Mouse (Mus musculus) layer of hippocampus, adult 9-11 months (tissue): ENCODE measurements at regions not wholly inside any gene's neighbourhood (a gene's known extent, or its start where the extent isn't known, plus 50 kb on each side); places are given as distances from the start of the nearest gene placed in this dataset.

Experiments
- DNase-seq: peaks from one replicate; pipeline ENCODE4 v3.0.0; 2022

DNA sequence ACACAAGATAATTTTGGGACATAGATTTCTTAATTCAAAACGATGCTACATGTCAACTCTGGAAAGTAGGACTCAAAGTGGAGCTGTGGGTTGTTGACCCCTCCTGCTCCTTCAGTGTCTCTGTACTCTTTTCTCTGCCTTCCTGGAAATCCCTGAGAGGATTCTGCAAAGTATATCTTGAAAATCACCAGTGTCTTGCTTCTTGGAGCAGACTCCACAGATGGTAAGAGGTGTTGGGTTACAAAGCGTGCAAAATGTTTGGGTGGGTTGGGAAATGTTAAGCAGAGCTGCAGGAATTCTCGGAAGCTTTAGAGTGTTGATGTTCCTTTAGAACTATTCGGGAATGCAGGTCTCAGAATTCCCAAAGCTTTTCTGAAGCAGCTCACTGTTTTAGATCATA is 61.5 kb upstream of the Abcb5 start:
- DNase-seq = no peak

DNA sequence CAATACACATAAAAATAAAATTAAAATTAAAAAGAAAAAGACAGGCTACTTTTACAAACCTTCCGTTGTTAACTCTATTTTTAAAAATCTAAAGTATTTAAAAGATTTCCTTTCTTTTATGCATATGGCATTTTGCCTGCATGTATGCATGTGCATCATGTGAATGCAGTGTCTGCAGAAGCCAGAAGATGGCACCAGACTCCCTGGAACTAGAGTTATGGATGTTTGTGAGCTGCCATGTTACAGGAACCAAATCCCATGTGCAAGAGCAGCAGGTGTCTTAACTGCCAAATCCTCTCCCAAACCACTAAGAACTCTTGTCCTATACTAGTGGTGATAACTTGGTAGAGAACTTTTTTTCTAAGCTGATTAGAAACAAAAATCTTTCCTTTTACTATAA is 60.1 kb upstream of the Abcb5 start:
- peak; percentile 16 for DNase-seq

DNA sequence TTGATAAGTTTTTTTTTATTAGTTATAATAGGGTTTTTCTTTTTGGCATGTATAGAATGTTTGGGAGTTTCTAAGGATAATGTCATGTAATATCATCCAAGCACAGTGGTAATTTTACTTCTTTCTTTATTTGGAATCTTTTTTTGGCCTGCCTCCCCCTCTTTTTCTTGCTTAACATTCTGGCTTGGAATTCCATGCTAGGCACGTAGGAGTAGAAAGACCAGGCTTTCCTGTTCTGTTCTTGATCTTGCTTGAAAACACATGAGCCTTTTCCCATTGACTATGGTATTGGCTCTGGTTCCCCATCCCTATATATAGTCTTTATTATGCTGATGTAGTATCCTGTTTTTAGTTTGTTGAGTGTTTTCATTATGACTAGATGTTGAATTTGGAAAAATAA is 57.8 kb upstream of the Abcb5 start:
- DNase-seq = no peak
